Mouse (Mus musculus) limb, embryonic 12.5 days (tissue): Measurements from ENCODE around the gene Ngef. TPM values are rescaled to one million over a fixed set of nuclear protein-coding genes. Genes with fewer than 3 reads are reported as not detected.
A peak's percentile ranks its signal among the peaks of the same experiment; 100 is the strongest.

Experiments used
- ATAC-seq: fragments of 200-750 bp; cut with Nextera tagmentation; 2 replicates; pipeline ENCODE4 v1.8.0; 2017; ENCODE audit warnings: low read depth, moderate TSS enrichment; ENCODE audit not compliant: insufficient number of reproducible peaks, insufficient read depth, low FRiP score, low TSS enrichment
- H3K27ac ChIP-seq: fragments of 300-500 bp; sonication (generic); 2 replicates; pipeline ENCODE4 v1.5.1; 2016; ENCODE audit warnings: mild to moderate bottlenecking, moderate library complexity
- H3K27me3 ChIP-seq: fragments of 300-500 bp; sonication (generic); 2 replicates; pipeline ENCODE4 v1.6.1; 2016; ENCODE audit warnings: mild to moderate bottlenecking, moderate library complexity
- H3K36me3 ChIP-seq: fragments of 300-500 bp; sonication (generic); 2 replicates; pipeline ENCODE4 v1.6.1; 2016; ENCODE audit warnings: mild to moderate bottlenecking, moderate library complexity
- H3K4me1 ChIP-seq: fragments of 300-500 bp; sonication (generic); replicated peaks from 2 replicates; pipeline ENCODE4 v1.6.1; 2016
- H3K4me2 ChIP-seq: fragments of 300-500 bp; sonication (generic); 2 replicates; pipeline ENCODE4 v1.6.1; 2016; ENCODE audit warnings: mild to moderate bottlenecking, moderate library complexity
- H3K4me3 ChIP-seq: fragments of 300-500 bp; sonication (generic); replicated peaks from 2 replicates; pipeline ENCODE4 v1.5.1; 2016; ENCODE audit warnings: mild to moderate bottlenecking
- H3K9ac ChIP-seq: fragments of 300-500 bp; sonication (generic); replicated peaks from 2 replicates; pipeline ENCODE4 v1.6.1; 2016; ENCODE audit warnings: mild to moderate bottlenecking, moderate library complexity
- H3K9me3 ChIP-seq: fragments of 300-500 bp; sonication (generic); 2 replicates; pipeline ENCODE4 v1.6.1; 2016; ENCODE audit warnings: mild to moderate bottlenecking, moderate library complexity
- WGBS: fragments of 180-500 bp; shearing (Covaris S2); methylation state at CpG from one replicate; pipeline ENCODE4 v1.1.7; 2016; 5-methylcytosine and 5-hydroxymethylcytosine counted together
- polyA plus RNA-seq: library from polyadenylated mRNA; unstranded; fragments of >200 nt; fragmentation: Nextera tagmentation; extraction: Ambion mirVana; gene quantifications from 2 replicates; pipeline ENCODE4 v1.2.1, GENCODE M21; 2016

The Ngef gene
- polyA plus RNA-seq, 1 experiment from 2014 or later, result 0.21 TPM

DNA sequence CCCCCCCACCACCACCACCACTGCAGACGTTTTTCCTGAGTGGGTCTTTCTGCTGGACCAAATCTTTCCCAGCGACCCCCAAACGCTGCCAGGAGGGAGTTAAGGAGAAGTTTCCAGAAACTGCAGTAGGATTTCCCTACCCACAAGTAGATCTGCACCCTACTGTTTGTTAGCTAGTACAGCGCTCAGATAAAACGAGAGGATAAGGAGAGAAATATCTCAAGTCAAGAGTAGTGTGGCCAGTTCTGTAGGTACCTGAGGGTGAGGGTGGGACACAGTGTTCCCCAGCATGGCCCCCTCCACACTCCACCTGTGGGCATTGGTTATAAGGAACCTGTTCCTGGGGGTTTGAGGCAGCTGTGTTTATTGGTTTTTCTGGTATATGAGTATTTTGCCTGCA lies 62.8 kb downstream of the Ngef start:
- ATAC-seq, result no peak
- peaks cover 60% of the 10 kb centered on the region for H3K27me3 ChIP-seq
- 28% methylated on average over 5 of the region's 5 CpGs for WGBS

DNA sequence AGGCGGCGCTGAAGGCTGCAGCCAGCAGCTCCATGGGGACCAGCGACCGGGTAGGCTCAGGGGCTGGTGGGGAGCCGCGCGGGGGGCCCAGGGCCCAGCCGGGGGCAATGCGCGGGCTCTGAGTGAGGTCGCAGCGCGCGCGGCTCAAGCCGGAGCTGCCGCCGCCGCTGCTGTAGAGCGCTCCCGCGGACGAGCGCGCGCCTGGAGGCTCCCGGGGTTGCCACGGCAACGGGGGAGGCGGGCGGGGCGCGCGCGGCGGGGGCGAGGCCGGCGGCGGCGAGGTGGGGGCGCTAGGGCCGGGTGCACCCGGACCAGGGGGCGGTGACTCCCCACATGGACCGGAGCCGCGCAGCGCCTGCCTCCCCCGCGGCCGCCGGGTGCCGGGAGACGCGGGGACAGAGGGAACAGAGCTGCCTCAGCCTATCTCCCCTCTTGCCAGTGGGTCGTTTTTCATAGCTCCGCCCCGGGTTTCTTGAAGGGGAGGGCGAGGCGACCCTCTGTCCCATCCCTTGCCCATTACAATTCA lies 63.4 kb downstream of the Ngef start:
- Histone ChIP-seq H3K4me2 (peak overlapping the region; percentile 99), H3K36me3 (no peaks in the 10 kb centered on the region), H3K4me1 (peaks cover 16% of the 10 kb centered on the region), H3K27me3 (peaks cover 64% of the 10 kb centered on the region), H3K4me3 (peak overlapping the region; percentile 72), H3K9ac (peak overlapping the region; percentile 64), H3K27ac (no peak overlapping the region), H3K9me3 (no peaks in the 10 kb centered on the region)
- under 1% methylated on average over 60 of the region's 61 CpGs for WGBS
- ATAC-seq, result peak; percentile 78

More for the DNA sequence above, 62.8 kb downstream of the Ngef start:
- peak overlapping the region; percentile 72 for H3K4me3 ChIP-seq
- no peaks in the 10 kb centered on the region for H3K9me3 ChIP-seq
- no peak overlapping the region for H3K27ac ChIP-seq
- H3K4me1 ChIP-seq, result peaks cover 16% of the 10 kb centered on the region
- H3K4me2 ChIP-seq, result peak overlapping the region; percentile 99
- no peaks in the 10 kb centered on the region for H3K36me3 ChIP-seq
- no peak overlapping the region for H3K9ac ChIP-seq

DNA sequence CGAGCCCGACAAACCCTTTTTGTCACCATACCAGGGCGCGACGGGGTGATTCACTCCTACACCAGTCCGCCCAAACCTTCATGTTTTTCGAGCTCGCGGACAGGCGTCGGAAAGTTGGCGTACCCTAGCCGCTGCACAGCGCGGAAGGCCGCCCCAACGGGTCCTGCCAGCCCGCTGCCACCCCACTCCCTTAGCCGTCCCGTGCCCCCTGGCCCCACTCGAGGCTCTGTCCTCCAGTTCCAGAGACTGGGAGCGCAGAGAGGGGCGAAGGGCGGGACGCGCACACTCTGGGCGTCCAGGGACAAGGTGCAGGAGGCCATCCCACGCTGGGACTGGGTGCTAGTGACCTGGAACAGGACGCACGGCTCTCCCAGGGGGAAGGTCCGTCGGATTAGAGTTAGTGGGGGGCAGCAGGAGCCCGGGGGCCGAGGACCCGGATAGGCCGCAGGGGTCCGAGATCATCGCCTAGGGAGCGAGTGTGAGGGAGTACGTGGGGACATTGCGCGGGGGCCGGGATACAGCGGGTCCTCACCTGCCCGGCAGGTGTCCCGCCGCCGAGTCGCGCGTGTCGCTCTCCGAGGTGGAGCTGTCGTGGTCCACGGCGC lies 64.0 kb downstream of the Ngef start, which contains the start of gene Neu2:
Gene Neu2 (plus strand): TSS at position 329 of the 605 bp plus-strand sequence.
- no peaks in the 10 kb centered on the region for H3K9me3 ChIP-seq
- peak within 1 kb of the TSS; percentile 99 for H3K4me2 ChIP-seq
- under 1% methylated on average over 56 of the region's 56 CpGs for WGBS
- no peaks in the 10 kb centered on the region for H3K36me3 ChIP-seq
- H3K4me1 ChIP-seq, result peaks cover 16% of the 10 kb centered on the region
- H3K4me3 ChIP-seq, result peak within 1 kb of the TSS; percentile 72
- no peak within 1 kb of the TSS for H3K27ac ChIP-seq
- H3K9ac ChIP-seq, result peak within 1 kb of the TSS; percentile 64
- ATAC-seq, result no peak
- H3K27me3 ChIP-seq, result peaks cover 65% of the 10 kb centered on the region

DNA sequence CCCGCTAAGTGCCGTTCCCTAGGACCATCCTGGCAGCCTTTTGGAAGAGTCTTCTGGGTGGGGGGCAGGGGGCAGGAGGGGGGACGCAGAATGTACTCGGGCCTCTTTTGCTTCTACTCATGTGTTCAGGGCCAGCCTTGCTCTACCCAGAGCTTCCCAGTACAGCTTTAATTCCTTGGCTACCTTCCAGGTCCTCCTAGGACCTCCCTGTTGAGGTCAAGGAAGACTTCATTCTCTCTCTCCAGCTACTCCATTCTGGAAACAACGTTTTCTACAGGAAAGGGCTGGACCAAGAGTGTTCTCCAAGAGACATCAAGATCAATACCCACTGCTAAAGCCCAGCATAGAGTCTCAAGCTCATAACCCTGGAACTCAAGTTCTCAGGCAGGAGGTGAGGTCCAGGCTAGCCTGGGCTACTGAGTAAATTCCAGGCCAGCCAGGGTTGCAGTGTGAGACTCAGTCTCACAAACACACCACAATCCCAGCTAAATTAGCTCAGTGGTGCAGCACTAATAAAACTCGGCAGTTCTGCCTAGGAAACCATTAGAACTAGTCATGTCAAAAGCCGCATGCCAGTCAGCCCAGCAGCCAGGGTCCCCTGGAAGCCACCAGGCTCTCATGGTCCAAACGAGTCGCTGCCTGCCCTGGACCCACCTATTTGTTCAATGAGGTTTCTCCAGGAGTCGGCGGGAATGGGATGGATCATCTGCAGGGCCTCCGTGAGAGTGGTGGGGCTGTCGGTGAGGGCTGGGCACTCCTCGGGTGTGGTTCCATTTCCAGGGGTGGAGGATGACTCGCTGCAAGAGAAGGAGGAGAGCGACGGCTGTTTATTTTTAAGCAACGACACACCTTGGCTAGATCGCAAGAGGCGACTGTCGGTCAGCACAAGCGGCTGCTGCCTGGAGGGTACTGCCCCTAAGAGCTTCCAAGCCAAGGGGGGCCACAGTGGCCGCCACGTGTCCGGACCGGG lies 64.8 kb downstream of the Ngef start:
- no peak for ATAC-seq
- Histone ChIP-seq H3K9ac (peak overlapping the region; percentile 64; the same call in 1 of the 2 replicates), H3K4me1 (peaks cover 16% of the 10 kb centered on the region), H3K27me3 (peaks cover 73% of the 10 kb centered on the region), H3K4me2 (peak overlapping the region; percentile 99), H3K9me3 (no peaks in the 10 kb centered on the region), H3K27ac (no peak overlapping the region), H3K36me3 (no peaks in the 10 kb centered on the region), H3K4me3 (peak overlapping the region; percentile 72)
- WGBS, result 17% methylated on average over 26 of the region's 26 CpGs

DNA sequence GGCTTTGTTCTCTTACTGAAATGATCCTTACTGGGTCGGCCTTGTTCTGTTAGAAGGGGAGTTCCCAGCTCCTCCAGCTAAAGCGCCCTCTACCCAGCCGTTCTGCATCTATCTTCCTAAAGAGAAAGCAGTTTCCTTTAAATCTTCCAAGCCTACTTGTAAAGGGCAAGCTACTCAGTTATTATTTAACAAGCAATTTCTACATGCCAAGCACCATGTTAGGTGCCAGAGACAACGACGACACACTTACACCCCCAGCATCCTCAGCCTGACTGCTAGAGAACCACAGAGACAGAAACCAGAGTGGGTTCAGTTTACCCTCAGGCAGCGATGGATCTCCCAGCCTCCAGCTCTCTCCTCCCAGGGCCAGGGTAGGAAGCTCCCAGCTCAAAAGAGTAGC lies 65.8 kb downstream of the Ngef start:
- Histone ChIP-seq H3K4me2 (no peak overlapping the region), H3K27ac (no peak overlapping the region), H3K27me3 (peaks cover 77% of the 10 kb centered on the region), H3K9me3 (no peaks in the 10 kb centered on the region), H3K4me3 (no peak overlapping the region), H3K9ac (no peak overlapping the region), H3K4me1 (peaks cover 16% of the 10 kb centered on the region), H3K36me3 (no peaks in the 10 kb centered on the region)
- WGBS, result 58% methylated on average over 6 of the region's 6 CpGs
- ATAC-seq, result no peak

DNA sequence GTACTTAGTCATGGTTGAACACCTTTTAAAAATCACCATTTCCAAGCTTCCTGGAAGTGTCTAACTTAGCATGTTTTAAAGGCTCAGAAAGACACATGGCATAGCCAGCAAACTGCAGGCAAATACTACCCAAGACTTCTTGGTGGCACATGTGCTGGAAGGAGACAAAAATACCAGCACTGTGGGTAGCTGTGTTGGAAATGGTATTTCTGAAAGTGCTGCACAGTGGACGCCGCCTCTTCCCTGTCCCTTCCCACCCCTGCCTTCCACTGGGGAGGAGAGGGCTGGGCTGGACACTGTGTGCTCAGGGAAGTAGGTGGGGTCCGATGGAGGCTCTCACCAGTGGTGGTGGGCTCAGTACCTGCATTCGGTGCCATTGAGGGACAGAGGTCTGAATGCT lies 68.1 kb downstream of the Ngef start:
- Histone ChIP-seq H3K9me3 (no peaks in the 10 kb centered on the region), H3K27ac (no peak overlapping the region), H3K4me3 (no peak overlapping the region), H3K4me2 (no peak overlapping the region), H3K36me3 (no peaks in the 10 kb centered on the region), H3K4me1 (peaks cover 13% of the 10 kb centered on the region), H3K9ac (no peak overlapping the region), H3K27me3 (peaks cover 55% of the 10 kb centered on the region)
- WGBS, result 94% methylated on average over 4 of the region's 4 CpGs
- no peak for ATAC-seq

DNA sequence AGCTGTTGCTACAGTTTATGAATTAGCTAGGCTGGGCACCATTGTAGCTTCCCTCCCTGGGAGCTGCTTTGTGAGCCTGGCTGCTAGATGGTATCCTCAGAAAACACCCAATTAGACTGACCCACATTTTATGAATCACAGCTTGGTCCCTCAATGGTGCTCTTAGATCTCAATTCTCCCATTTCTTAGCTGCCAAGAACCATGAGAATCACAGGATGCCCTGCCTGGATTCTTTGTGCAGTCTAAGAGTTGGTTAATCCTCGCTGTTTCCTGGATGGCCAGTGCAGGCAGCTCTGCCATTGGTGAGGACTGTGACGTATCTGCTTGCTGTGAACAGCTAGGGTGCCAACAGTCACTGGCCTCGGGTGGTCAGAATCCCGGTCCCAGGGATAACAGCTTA lies 80.1 kb downstream of the Ngef start:
- 69% methylated on average over 4 of the region's 4 CpGs for WGBS
- no peaks in the 10 kb centered on the region for H3K4me1 ChIP-seq
- H3K36me3 ChIP-seq, result no peaks in the 10 kb centered on the region
- H3K9ac ChIP-seq, result no peak overlapping the region
- ATAC-seq, result no peak
- no peak overlapping the region for H3K4me2 ChIP-seq
- no peaks in the 10 kb centered on the region; the same call in 1 of the 2 replicates for H3K27me3 ChIP-seq
- no peak overlapping the region for H3K4me3 ChIP-seq
- H3K27ac ChIP-seq, result no peak overlapping the region
- H3K9me3 ChIP-seq, result no peaks in the 10 kb centered on the region

DNA sequence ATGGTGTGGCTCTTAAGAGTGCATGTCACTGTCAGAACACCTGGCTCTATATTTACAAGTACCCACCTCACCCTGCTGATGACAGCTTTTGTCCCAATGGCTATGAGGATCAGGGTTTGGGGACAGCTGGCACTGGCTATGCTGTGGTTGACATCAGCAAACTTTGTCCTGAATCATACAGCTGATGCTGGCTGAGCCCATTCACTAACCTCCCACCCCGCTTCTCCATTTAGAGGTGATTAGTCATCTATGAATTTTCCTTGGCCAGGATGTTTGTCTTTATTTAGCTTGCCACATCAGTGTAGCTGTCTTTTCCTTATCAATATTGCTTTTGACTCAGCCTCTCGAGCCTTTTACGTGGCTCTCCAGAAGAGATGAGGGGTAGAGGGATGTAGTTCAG lies 81.4 kb downstream of the Ngef start:
- Histone ChIP-seq H3K4me3 (no peak overlapping the region), H3K36me3 (no peaks in the 10 kb centered on the region), H3K27me3 (no peaks in the 10 kb centered on the region; the same call in 1 of the 2 replicates), H3K4me1 (no peaks in the 10 kb centered on the region), H3K9ac (no peak overlapping the region), H3K9me3 (no peaks in the 10 kb centered on the region), H3K4me2 (no peak overlapping the region), H3K27ac (no peak overlapping the region)
- 94% methylated on average over 3 of the region's 3 CpGs for WGBS
- no peak for ATAC-seq

DNA sequence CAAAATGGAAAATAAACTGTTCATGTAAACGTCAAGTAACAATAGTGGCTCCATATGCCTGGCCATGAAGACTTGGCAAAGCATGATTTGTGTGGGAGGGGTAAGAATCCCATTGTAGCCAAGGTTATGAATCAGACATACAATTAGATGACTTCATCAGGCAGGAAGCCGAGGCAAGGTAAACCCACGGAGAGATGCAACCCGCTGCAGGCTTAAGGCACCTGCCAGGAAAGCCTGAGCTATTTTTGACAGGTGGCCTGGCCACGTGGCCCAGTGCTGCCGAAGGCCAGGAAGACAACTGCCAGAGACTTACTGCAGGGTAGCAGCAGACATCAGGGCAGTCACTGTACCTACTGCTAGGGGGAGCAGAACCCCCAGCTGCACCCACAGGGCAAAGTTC lies 87.3 kb downstream of the Ngef start:
- Histone ChIP-seq H3K27ac (no peak overlapping the region), H3K36me3 (no peaks in the 10 kb centered on the region), H3K4me2 (no peak overlapping the region), H3K4me1 (0 out of 2 replicates have a peak, but pooled peaks cover 2% of the 10 kb centered on the region), H3K9ac (no peak overlapping the region), H3K27me3 (no peaks in the 10 kb centered on the region), H3K4me3 (no peak overlapping the region), H3K9me3 (no peaks in the 10 kb centered on the region)
- 71% methylated on average over 6 of the region's 6 CpGs for WGBS
- ATAC-seq, result no peak

DNA sequence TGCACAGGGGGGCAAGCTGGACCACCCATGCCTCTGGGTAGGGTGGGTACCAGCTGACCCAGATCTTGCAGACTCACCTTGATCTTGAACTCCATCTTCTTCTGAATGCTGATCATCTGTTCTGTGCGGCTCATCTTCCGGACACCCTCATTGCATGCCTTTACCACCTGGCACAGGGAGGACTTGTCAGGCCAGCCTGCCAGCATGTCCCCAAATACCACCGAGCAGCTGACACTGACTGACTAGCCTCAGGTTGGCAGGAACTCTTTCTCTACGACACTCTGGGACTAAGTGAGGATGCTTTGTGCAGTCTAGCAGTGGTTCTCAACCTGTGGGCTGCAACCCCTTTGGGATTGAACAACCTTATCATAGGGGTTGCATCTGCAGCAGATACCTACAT lies 91.1 kb downstream of the Ngef start:
- 0 out of 2 replicates have a peak, but pooled peaks cover 2% of the 10 kb centered on the region for H3K4me1 ChIP-seq
- H3K27ac ChIP-seq, result no peak overlapping the region
- no peak for ATAC-seq
- H3K4me2 ChIP-seq, result no peak overlapping the region
- no peak overlapping the region for H3K9ac ChIP-seq
- H3K36me3 ChIP-seq, result no peaks in the 10 kb centered on the region
- 79% methylated on average over 4 of the region's 4 CpGs for whole genome bisulfite sequencing
- H3K9me3 ChIP-seq, result no peaks in the 10 kb centered on the region
- H3K27me3 ChIP-seq, result peaks cover 6% of the 10 kb centered on the region; the same call in 1 of the 2 replicates
- H3K4me3 ChIP-seq, result no peak overlapping the region
